Comparison of ENCODE assay signal across 28 mouse cellular contexts in genomic region chr3:57474421-57474820, GRCm38 (mm10). TPM values are rescaled to one million over a fixed set of nuclear protein-coding genes. Genes with fewer than 3 reads are reported as not detected.
A peak's percentile ranks its signal among the peaks of the same experiment; 100 is the strongest.
DNase-seq lines count a peak whose midpoint lies in the region; ATAC-seq and TF ChIP-seq lines count a peak whose summit lies in the region.
"Had no signal": no experiment of that assay in that cellular context is flagged by ENCODE, and none has a peak within 500 bp of the region (broad histone marks: within the 10 kb centered on the region; RNA-seq: fewer than 3 reads in every experiment).

No protein-coding gene starts in this region.

- no peaks in the 10 kb centered on the region for H3K27me3 ChIP-seq in hindbrain, embryonic 10.5 days (ENCODE audit: insufficient read depth, poor library complexity, severe bottlenecking)
- H3K27me3 ChIP-seq in hindbrain, embryonic 12.5 days: no peaks in the 10 kb centered on the region
- no peaks in the 10 kb centered on the region for H3K27me3 ChIP-seq in kidney, adult 2 months (replicated peaks; ENCODE audit: control insufficient read depth, insufficient read depth, low read length)
- no peaks in the 10 kb centered on the region for H3K27me3 ChIP-seq in kidney, embryonic 15.5 days
- H3K27me3 ChIP-seq: embryonic facial prominence, embryonic 15.5 days; heart, embryonic 15.5 days had no signal

- peaks cover 41% of the 10 kb centered on the region for H3K4me1 ChIP-seq in hindbrain, embryonic 10.5 days (replicated peaks)
- peaks cover 23% of the 10 kb centered on the region for H3K4me1 ChIP-seq in hindbrain, embryonic 12.5 days
- peaks cover 27% of the 10 kb centered on the region for H3K4me1 ChIP-seq in kidney, adult 2 months (ENCODE audit: control insufficient read depth, insufficient read depth, low read length)
- H3K4me1 ChIP-seq in kidney, embryonic 15.5 days: peaks cover 35% of the 10 kb centered on the region

- no peak for ATAC-seq in hindbrain, embryonic 12.5 days (ENCODE audit: low FRiP score)
- ATAC-seq in kidney, embryonic 15.5 days (replicated peaks; ENCODE audit: low FRiP score): no peak
- ATAC-seq: CD4-positive, CD25-positive, alpha-beta regulatory T cell, adult 4 months; forebrain, embryonic 14.5 days had no signal

- H3K36me3 ChIP-seq in hindbrain, embryonic 10.5 days: peaks cover 17% of the 10 kb centered on the region
- no peaks in the 10 kb centered on the region for H3K36me3 ChIP-seq in hindbrain, embryonic 12.5 days
- no peaks in the 10 kb centered on the region for H3K36me3 ChIP-seq in kidney, adult 2 months (ENCODE audit: control insufficient read depth, insufficient read depth, low read length)
- peaks cover 11% of the 10 kb centered on the region for H3K36me3 ChIP-seq in kidney, embryonic 15.5 days
- H3K36me3 ChIP-seq: G1E had no signal

- 88% methylated on average over 8 of the region's 8 CpGs for WGBS in hindbrain, embryonic 10.5 days
- WGBS in hindbrain, embryonic 12.5 days: 87% methylated on average over 8 of the region's 8 CpGs
- whole genome bisulfite sequencing in kidney, adult 2 months: 59% methylated on average over 8 of the region's 8 CpGs
- 89% methylated on average over 8 of the region's 8 CpGs for WGBS in kidney, embryonic 15.5 days

- H3K4me3 ChIP-seq in hindbrain, embryonic 10.5 days: no peak overlapping the region
- no peak overlapping the region for H3K4me3 ChIP-seq in hindbrain, embryonic 12.5 days
- H3K4me3 ChIP-seq in kidney, adult 2 months (ENCODE audit: insufficient read depth, low read depth, low read length): no peak overlapping the region
- H3K4me3 ChIP-seq in kidney, embryonic 15.5 days (replicated peaks): no peak overlapping the region
- H3K4me3 ChIP-seq: embryonic facial prominence, embryonic 15.5 days; erythroblast, embryonic 14.5 days; forebrain, embryonic 10.5 days; heart, adult 2 months; heart, embryonic 15.5 days had no signal

- no peak for TF ChIP-seq CTCF in kidney, adult 2 months (conservative IDR thresholded peaks at IDR 0.05; ENCODE audit: insufficient read depth, insufficient read length, low read depth, low read length)

- no peak overlapping the region for H3K9ac ChIP-seq in hindbrain, embryonic 12.5 days
- no peak overlapping the region for H3K9ac ChIP-seq in kidney, embryonic 15.5 days
- H3K9ac ChIP-seq: embryonic facial prominence, embryonic 15.5 days; heart, embryonic 15.5 days had no signal

- no peaks in the 10 kb centered on the region for H3K9me3 ChIP-seq in hindbrain, embryonic 10.5 days
- H3K9me3 ChIP-seq in hindbrain, embryonic 12.5 days (replicated peaks): no peaks in the 10 kb centered on the region
- H3K9me3 ChIP-seq in kidney, embryonic 15.5 days (replicated peaks): no peaks in the 10 kb centered on the region
- H3K9me3 ChIP-seq: embryonic facial prominence, embryonic 15.5 days; forebrain, embryonic 10.5 days; heart, embryonic 15.5 days had no signal

- peak overlapping the region; percentile 35; the same call in 1 of the 2 replicates for H3K27ac ChIP-seq in hindbrain, embryonic 10.5 days
- H3K27ac ChIP-seq in hindbrain, embryonic 12.5 days: no peak overlapping the region
- peak overlapping the region; percentile 1; the same call in 1 of the 2 replicates for H3K27ac ChIP-seq in kidney, adult 2 months (ENCODE audit: insufficient read depth, low read depth, low read length)
- no peak overlapping the region for H3K27ac ChIP-seq in kidney, embryonic 15.5 days
- H3K27ac ChIP-seq: embryonic facial prominence, embryonic 15.5 days; heart, adult 2 months; heart, embryonic 15.5 days had no signal

- no peak overlapping the region for H3K4me2 ChIP-seq in hindbrain, embryonic 12.5 days (replicated peaks)
- H3K4me2 ChIP-seq in kidney, embryonic 15.5 days: no peak overlapping the region
- H3K4me2 ChIP-seq: embryonic facial prominence, embryonic 15.5 days; heart, embryonic 11.5 days; heart, embryonic 15.5 days had no signal

- no peak for TF ChIP-seq POLR2A in kidney, adult 2 months (IDR thresholded peaks at IDR 0.05; ENCODE audit: low read depth, low read length)

- no peak for DNase-seq in hindbrain, embryonic 10.5 days (ENCODE audit: low spot score)
- peak; percentile 91 for DNase-seq in kidney, adult 2 months
- DNase-seq in kidney, postnatal 25 days: peak; percentile 68 to 86
- no peak for DNase-seq in gastrocnemius, adult 8-10 months (ENCODE audit: low spot score in 2 of 2)
- DNase-seq in ovary, postnatal 14 days (ENCODE audit: low spot score): no peak
- DNase-seq: adrenal gland, adult 8-10 months; adrenal gland, postnatal 36 days; B cell, adult 2 months; cerebellum, adult 11 months; cerebellum, adult 8-10 months; cerebellum, postnatal 14 days; embryo, embryonic 11 days; gastrocnemius, postnatal 14 days; heart, adult 2 months; heart, postnatal 14 days had no signal

RNA-seq across cellular contexts. Expression of gene Tm4sf4, which starts 49.3 kb away (rescaled TPM):
- polyA plus RNA-seq in hindbrain, embryonic 10.5 days (2016; fragmentation: Nextera tagmentation; extraction: Ambion mirVana): 0.20 TPM in 1 of 2 replicates, not detected in the other
- polyA plus RNA-seq in hindbrain, embryonic 12.5 days (2016; fragmentation: Nextera tagmentation; extraction: Ambion mirVana): 0.23 TPM in 1 of 2 replicates, not detected in the other
- polyA plus RNA-seq in kidney, adult 2 months (2012; rRNA removed): 0.30 and 0.70 TPM in 2 replicates
- 1.9 and 3.1 TPM in 2 replicates for polyA plus RNA-seq in kidney, embryonic 15.5 days (2015; fragmentation: Nextera tagmentation; extraction: Ambion mirVana)
- not detected for total RNA-seq in gastrocnemius, adult 8-10 months (2022)
- total RNA-seq: common myeloid progenitor, adult 5-6 weeks; G1E; gastrocnemius, postnatal 14 days; hematopoietic stem cell, adult 5-6 weeks had no signal
- polyA plus RNA-seq: CD4-positive, CD25-positive, alpha-beta regulatory T cell, adult 4 months; embryonic facial prominence, embryonic 11.5 days; embryonic facial prominence, embryonic 15.5 days; erythroblast, embryonic 14.5 days; forebrain, embryonic 10.5 days; G1E had no signal

Comparison
In these comparisons a context has a peak if more than half of its experiments do, and no peak if none do; other contexts are left out.
1. H3K27ac ChIP-seq: peak in hindbrain, embryonic 10.5 days (single experiment) and kidney, adult 2 months (single experiment); none in hindbrain, embryonic 12.5 days (single experiment) and kidney, embryonic 15.5 days (single experiment).
2. DNase-seq: peak in kidney, adult 2 months (single experiment) and kidney, postnatal 25 days (2 of 2); none in hindbrain, embryonic 10.5 days (single experiment), gastrocnemius, adult 8-10 months (0 of 2) and ovary, postnatal 14 days (single experiment).